8 mouse cellular contexts compared by ENCODE assay signal in the genomic region with DNA sequence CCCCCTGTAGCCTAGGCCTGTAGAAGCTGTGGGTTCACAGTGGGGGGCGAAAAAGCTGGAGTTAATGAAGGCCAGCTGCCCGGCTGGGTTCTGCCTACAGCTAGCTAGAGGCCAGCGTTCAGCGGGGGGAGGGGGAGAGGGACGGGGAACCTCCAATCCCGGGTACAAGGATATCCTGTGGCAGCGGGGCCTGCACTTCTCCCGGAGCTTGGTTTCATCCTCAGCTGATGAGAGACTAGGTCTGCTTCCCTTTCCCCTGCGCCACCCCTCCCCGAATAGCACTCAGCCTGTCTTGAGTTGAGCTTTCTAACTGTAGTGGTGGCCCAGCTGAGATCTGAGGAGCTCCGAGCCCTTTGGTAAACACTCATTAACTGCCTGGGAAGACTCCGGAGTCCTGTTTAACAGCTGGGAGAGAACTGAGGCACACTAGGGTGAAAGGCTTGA. TPM values are rescaled to one million over a fixed set of nuclear protein-coding genes. Genes with fewer than 3 reads are reported as not detected.
DNase-seq lines count a peak whose midpoint lies in the region; ATAC-seq and TF ChIP-seq lines count a peak whose summit lies in the region.

No protein-coding gene starts in this region.

- H3K4me1 ChIP-seq in lung, adult 2 months (ENCODE audit: control insufficient read depth, insufficient read depth, low read length): peaks cover 45% of the 10 kb centered on the region
- H3K4me1 ChIP-seq in embryonic facial prominence, embryonic 10.5 days: peaks cover 90% of the 10 kb centered on the region
- peaks cover 62% of the 10 kb centered on the region for H3K4me1 ChIP-seq in hindbrain, embryonic 16.5 days (ENCODE audit: control insufficient read depth, insufficient read depth, low read depth, low read length)

- DNase-seq in lung, adult 2 months: no peak
- no peak for DNase-seq in lung, adult 18-20 months
- peak; percentile 95 for DNase-seq in embryonic facial prominence, embryonic 10.5 days (ENCODE audit: low spot score)
- DNase-seq in mesoderm, embryonic 11.5 days (ENCODE audit: low read depth, low spot score): peak; percentile 89
- DNase-seq in yolk sac, embryonic 10.5 days (ENCODE audit: low spot score): peak; percentile 73
- no peak for DNase-seq in urinary bladder, adult 2 months (ENCODE audit: low spot score)
- DNase-seq in adrenal gland, adult 2 months: no peak

- H3K27me3 ChIP-seq in embryonic facial prominence, embryonic 10.5 days (replicated peaks; ENCODE audit: low read depth, poor library complexity, severe bottlenecking): peaks cover 7% of the 10 kb centered on the region; the same call in 1 of the 2 replicates
- no peaks in the 10 kb centered on the region for H3K27me3 ChIP-seq in hindbrain, embryonic 16.5 days (replicated peaks; ENCODE audit: control insufficient read depth, insufficient read depth, low read length)

- 0 out of 2 replicates have a peak, but pooled peaks have one; percentile 4 for ATAC-seq in hindbrain, embryonic 16.5 days

- no peak overlapping the region for H3K9ac ChIP-seq in hindbrain, embryonic 16.5 days (ENCODE audit: low read depth, low read length)

- peaks cover 26% of the 10 kb centered on the region for H3K36me3 ChIP-seq in embryonic facial prominence, embryonic 10.5 days (replicated peaks)
- H3K36me3 ChIP-seq in hindbrain, embryonic 16.5 days (ENCODE audit: control insufficient read depth, insufficient read depth, low read length): no peaks in the 10 kb centered on the region

- TF ChIP-seq POLR2A in lung, adult 2 months (IDR thresholded peaks at IDR 0.05; ENCODE audit: borderline replicate concordance, extremely low read depth, low read depth, low read length): 0 out of 2 replicates have a peak, but pooled peaks have one; percentile 12

- no peak overlapping the region for H3K4me3 ChIP-seq in lung, adult 2 months (replicated peaks; ENCODE audit: extremely low read depth, low read depth, low read length)
- H3K4me3 ChIP-seq in embryonic facial prominence, embryonic 10.5 days: peak overlapping the region; percentile 42
- no peak overlapping the region for H3K4me3 ChIP-seq in hindbrain, embryonic 16.5 days (ENCODE audit: low read length)

- H3K9me3 ChIP-seq in embryonic facial prominence, embryonic 10.5 days: no peaks in the 10 kb centered on the region
- H3K9me3 ChIP-seq in hindbrain, embryonic 16.5 days (ENCODE audit: control insufficient read depth, low read length): no peaks in the 10 kb centered on the region

- no peak overlapping the region for H3K4me2 ChIP-seq in hindbrain, embryonic 16.5 days (ENCODE audit: low read length)

- TF ChIP-seq CTCF in lung, adult 2 months (IDR thresholded peaks at IDR 0.05; ENCODE audit: insufficient read depth, low read length): no peak

- H3K27ac ChIP-seq in embryonic facial prominence, embryonic 10.5 days (replicated peaks): peak overlapping the region; percentile 88
- peak overlapping the region; percentile 68; the same call in 1 of the 2 replicates for H3K27ac ChIP-seq in hindbrain, embryonic 16.5 days (ENCODE audit: low read depth, low read length)

- 14% methylated on average over 12 of the region's 12 CpGs for WGBS in lung, adult 2 months
- 1% methylated on average over 12 of the region's 12 CpGs for WGBS in embryonic facial prominence, embryonic 10.5 days
- WGBS in hindbrain, embryonic 16.5 days: 5% methylated on average over 12 of the region's 12 CpGs

RNA-seq across cellular contexts. Expression of gene Rara, which starts 1.7 kb away (rescaled TPM):
- polyA plus RNA-seq in lung, adult 2 months (2012; rRNA removed): 59.0 and 62.2 TPM in 2 replicates
- 34.0 and 35.6 TPM in 2 replicates for polyA plus RNA-seq in embryonic facial prominence, embryonic 10.5 days (2016; fragmentation: Nextera tagmentation; extraction: Ambion mirVana)
- 12.1 and 16.7 TPM in 2 replicates for polyA plus RNA-seq in hindbrain, embryonic 16.5 days (2015; fragmentation: Nextera tagmentation; extraction: Ambion mirVana)
- 8.5 and 13.7 TPM in 2 replicates for polyA plus RNA-seq in urinary bladder, adult 2 months (2012; rRNA removed)
- total RNA-seq in adrenal gland, adult 2 months (2021): 10 to 100 TPM; 17.0 to 30.8 TPM
- 43.7 and 44.9 TPM in 2 replicates for polyA plus RNA-seq in adrenal gland, adult 2 months (2012; rRNA removed)

RNA-seq across cellular contexts. Expression of gene Cdc6, which starts 18.3 kb away (rescaled TPM):
- 0.16 and 0.25 TPM in 2 replicates for polyA plus RNA-seq in lung, adult 2 months (2012; rRNA removed)
- 65.1 and 69.1 TPM in 2 replicates for polyA plus RNA-seq in embryonic facial prominence, embryonic 10.5 days (2016; fragmentation: Nextera tagmentation; extraction: Ambion mirVana)
- polyA plus RNA-seq in hindbrain, embryonic 16.5 days (2015; fragmentation: Nextera tagmentation; extraction: Ambion mirVana): 4.6 and 6.3 TPM in 2 replicates
- polyA plus RNA-seq in urinary bladder, adult 2 months (2012; rRNA removed): 2.7 and 3.8 TPM in 2 replicates
- under 1 TPM; 0.48 to 0.86 TPM for total RNA-seq in adrenal gland, adult 2 months (2021)
- polyA plus RNA-seq in adrenal gland, adult 2 months (2012; rRNA removed): 0.07 and 0.08 TPM in 2 replicates

RNA-seq across cellular contexts. Expression of gene Gjd3, which starts 56.9 kb away (rescaled TPM):
- polyA plus RNA-seq in lung, adult 2 months (2012; rRNA removed): 0.29 and 0.40 TPM in 2 replicates
- 0.25 TPM in 1 of 2 replicates, not detected in the other for polyA plus RNA-seq in embryonic facial prominence, embryonic 10.5 days (2016; fragmentation: Nextera tagmentation; extraction: Ambion mirVana)
- 2.0 and 3.0 TPM in 2 replicates for polyA plus RNA-seq in hindbrain, embryonic 16.5 days (2015; fragmentation: Nextera tagmentation; extraction: Ambion mirVana)
- polyA plus RNA-seq in urinary bladder, adult 2 months (2012; rRNA removed): 0.55 and 0.87 TPM in 2 replicates
- not detected for total RNA-seq in adrenal gland, adult 2 months (2021)
- 1.1 and 1.2 TPM in 2 replicates for polyA plus RNA-seq in adrenal gland, adult 2 months (2012; rRNA removed)

Comparison
In these comparisons a context has a peak if more than half of its experiments do, and no peak if none do; other contexts are left out.
1. DNase-seq: peak in embryonic facial prominence, embryonic 10.5 days (single experiment), mesoderm, embryonic 11.5 days (single experiment) and yolk sac, embryonic 10.5 days (single experiment); none in lung, adult 2 months (single experiment), lung, adult 18-20 months (0 of 2), urinary bladder, adult 2 months (single experiment) and adrenal gland, adult 2 months (single experiment).